Mouse (Mus musculus) embryo, embryonic 10.5 days (tissue): ENCODE measurements around the gene Hnf1a.

Experiments used
- DNase-seq: peaks from one replicate; pipeline ENCODE4 v3.0.0-alpha.2; 2015; ENCODE audit warnings: low spot score

The Hnf1a gene

GRCm38 (mm10) chr5:114970824-114971227 is at the start of gene Hnf1a:
Hnf1a (minus strand) TSS chr5:114971094.
- no peak for DNase-seq

GRCm38 (mm10) chr5:115018813-115019212 is 47.9 kb upstream of the Hnf1a start:
- DNase-seq, result no peak

GRCm38 (mm10) chr5:115018270-115018669 is 47.4 kb upstream of the Hnf1a start:
- no peak for DNase-seq

- DNase-seq, result no peak
Observed at GRCm38 (mm10) chr5:115015121-115015520, 44.2 kb upstream of the Hnf1a start.

GRCm38 (mm10) chr5:115014570-115014969 is 43.7 kb upstream of the Hnf1a start:
- DNase-seq, result no peak

- no peak for DNase-seq
Observed at GRCm38 (mm10) chr5:115013436-115013835, 42.5 kb upstream of the Hnf1a start.

GRCm38 (mm10) chr5:115011519-115012261 is 40.8 kb upstream of the Hnf1a start:
- peak; percentile 59 for DNase-seq

GRCm38 (mm10) chr5:115011217-115011518 is 40.3 kb upstream of the Hnf1a start:
- no peak for DNase-seq

- peak; percentile 95 for DNase-seq
Observed at GRCm38 (mm10) chr5:115010577-115011216, 39.8 kb upstream of the Hnf1a start, which contains the start of gene Sppl3. Sppl3 (plus strand) TSS chr5:115011137.

GRCm38 (mm10) chr5:115009961-115010360 is 39.1 kb upstream of the Hnf1a start:
- no peak for DNase-seq

- no peak for DNase-seq
Observed at GRCm38 (mm10) chr5:115009143-115009542, 38.2 kb upstream of the Hnf1a start.

GRCm38 (mm10) chr5:115008307-115008706 is 37.4 kb upstream of the Hnf1a start:
- DNase-seq, result no peak

- DNase-seq, result no peak
Observed at GRCm38 (mm10) chr5:115007768-115008167, 36.9 kb upstream of the Hnf1a start.

GRCm38 (mm10) chr5:115003224-115003873 is 32.5 kb upstream of the Hnf1a start:
- no peak for DNase-seq

- DNase-seq, result no peak
Observed at GRCm38 (mm10) chr5:115002781-115003180, 31.9 kb upstream of the Hnf1a start.

GRCm38 (mm10) chr5:115001464-115001863 is 30.6 kb upstream of the Hnf1a start:
- DNase-seq, result no peak

- no peak for DNase-seq
Observed at GRCm38 (mm10) chr5:115000503-115000902, 29.6 kb upstream of the Hnf1a start.

GRCm38 (mm10) chr5:114997327-114997726 is 26.4 kb upstream of the Hnf1a start:
- no peak for DNase-seq

- no peak for DNase-seq
Observed at GRCm38 (mm10) chr5:114996447-114996846, 25.6 kb upstream of the Hnf1a start.

- no peak for DNase-seq
Observed at GRCm38 (mm10) chr5:114985074-114985473, 14.2 kb upstream of the Hnf1a start.

- DNase-seq, result no peak
Observed at GRCm38 (mm10) chr5:114982001-114982400, 11.1 kb upstream of the Hnf1a start.

GRCm38 (mm10) chr5:114980122-114980748 is 9.3 kb upstream of the Hnf1a start:
- DNase-seq, result peak; percentile 34
